In genomic region chr3:131481976-131482712, GRCm38 (mm10) we compare ENCODE assay signal across 21 mouse cellular contexts. TPM values are rescaled to one million over a fixed set of nuclear protein-coding genes. Genes with fewer than 3 reads are reported as not detected.
DNase-seq lines count a peak whose midpoint lies in the region; ATAC-seq and TF ChIP-seq lines count a peak whose summit lies in the region.
"Had no signal": no experiment of that assay in that cellular context is flagged by ENCODE, and none has a peak within 500 bp of the region (broad histone marks: within the 10 kb centered on the region; RNA-seq: fewer than 3 reads in every experiment).

No protein-coding gene starts in this region.

- DNase-seq in forebrain, embryonic 11.5 days (ENCODE audit: low spot score), result no peak
- DNase-seq in midbrain, embryonic 14.5 days, result no peak
- no peak for DNase-seq in layer of hippocampus, postnatal 36 days
- DNase-seq: adrenal gland, postnatal 14 days; cerebellum, adult 11-12 months; cerebellum, postnatal 14 days; embryo, embryonic 11 days; gastrocnemius, postnatal 25 days; right cerebral cortex, postnatal 14 days; spleen, adult 18-20 months; thymus, postnatal 25 days had no signal

- H3K27me3 ChIP-seq in forebrain, embryonic 11.5 days (ENCODE audit: control insufficient read depth, insufficient read depth, low read length), result no peaks in the 10 kb centered on the region; the same call in 1 of the 2 replicates
- 0 out of 2 replicates have a peak, but pooled peaks cover 2% of the 10 kb centered on the region for H3K27me3 ChIP-seq in forebrain, embryonic 16.5 days (replicated peaks; ENCODE audit: control insufficient read depth, insufficient read depth, low read length)
- no peaks in the 10 kb centered on the region for H3K27me3 ChIP-seq in intestine, postnatal 0 days (replicated peaks; ENCODE audit: control insufficient read depth, insufficient read depth, low read length)
- no peaks in the 10 kb centered on the region for H3K27me3 ChIP-seq in intestine, embryonic 15.5 days (replicated peaks)
- H3K27me3 ChIP-seq in midbrain, embryonic 15.5 days (replicated peaks), result no peaks in the 10 kb centered on the region; the same call in 1 of the 2 replicates
- H3K27me3 ChIP-seq in midbrain, embryonic 14.5 days (ENCODE audit: control insufficient read depth, insufficient read depth, low read length), result no peaks in the 10 kb centered on the region
- H3K27me3 ChIP-seq: limb, embryonic 15.5 days had no signal

- no peaks in the 10 kb centered on the region for H3K36me3 ChIP-seq in forebrain, embryonic 11.5 days (ENCODE audit: control insufficient read depth, insufficient read depth, low read length)
- H3K36me3 ChIP-seq in forebrain, embryonic 16.5 days (ENCODE audit: control insufficient read depth, insufficient read depth), result no peaks in the 10 kb centered on the region
- no peaks in the 10 kb centered on the region for H3K36me3 ChIP-seq in intestine, postnatal 0 days (ENCODE audit: control insufficient read depth, insufficient read depth)
- H3K36me3 ChIP-seq in intestine, embryonic 15.5 days, result no peaks in the 10 kb centered on the region
- H3K36me3 ChIP-seq in midbrain, embryonic 15.5 days (replicated peaks), result no peaks in the 10 kb centered on the region
- H3K36me3 ChIP-seq in midbrain, embryonic 14.5 days (ENCODE audit: control insufficient read depth, insufficient read depth, low read length), result no peaks in the 10 kb centered on the region
- H3K36me3 ChIP-seq: G1E; hindbrain, embryonic 10.5 days; limb, embryonic 15.5 days; liver, embryonic 15.5 days had no signal

- peak; percentile 40; the same call in 1 of the 2 replicates for ATAC-seq in forebrain, embryonic 11.5 days (replicated peaks; ENCODE audit: low FRiP score)
- no peak for ATAC-seq in forebrain, embryonic 16.5 days
- no peak for ATAC-seq in intestine, postnatal 0 days
- no peak for ATAC-seq in intestine, embryonic 15.5 days
- 0 out of 2 replicates have a peak, but pooled peaks have one; percentile 14 for ATAC-seq in midbrain, embryonic 15.5 days (replicated peaks)
- ATAC-seq in midbrain, embryonic 14.5 days (ENCODE audit: low FRiP score, low TSS enrichment), result no peak
- peak; percentile 58 for ATAC-seq in megakaryocyte progenitor cell, adult 5-6 weeks (replicated peaks; ENCODE audit: poor library complexity)
- ATAC-seq: lung, postnatal 0 days had no signal

- no peak overlapping the region for H3K4me3 ChIP-seq in forebrain, embryonic 11.5 days (ENCODE audit: low read depth, low read length)
- no peak overlapping the region for H3K4me3 ChIP-seq in forebrain, embryonic 16.5 days (replicated peaks; ENCODE audit: low read length)
- no peak overlapping the region for H3K4me3 ChIP-seq in intestine, postnatal 0 days (ENCODE audit: low read depth, low read length)
- H3K4me3 ChIP-seq in intestine, embryonic 15.5 days (replicated peaks), result no peak overlapping the region
- no peak overlapping the region for H3K4me3 ChIP-seq in midbrain, embryonic 15.5 days
- H3K4me3 ChIP-seq in midbrain, embryonic 14.5 days (replicated peaks; ENCODE audit: low read depth, low read length), result no peak overlapping the region
- H3K4me3 ChIP-seq: hindbrain, embryonic 10.5 days; limb, embryonic 15.5 days; liver, embryonic 15.5 days had no signal

- H3K27ac ChIP-seq in forebrain, embryonic 11.5 days (ENCODE audit: low read depth, low read length), result no peak overlapping the region
- H3K27ac ChIP-seq in forebrain, embryonic 16.5 days (ENCODE audit: low read length), result no peak overlapping the region
- 0 out of 2 replicates have a peak overlapping the region, but pooled peaks have one; percentile 5 for H3K27ac ChIP-seq in intestine, postnatal 0 days (ENCODE audit: low read depth, low read length)
- H3K27ac ChIP-seq in intestine, embryonic 15.5 days, result no peak overlapping the region
- no peak overlapping the region for H3K27ac ChIP-seq in midbrain, embryonic 15.5 days
- no peak overlapping the region for H3K27ac ChIP-seq in midbrain, embryonic 14.5 days (replicated peaks; ENCODE audit: low read depth, low read length)
- H3K27ac ChIP-seq: hindbrain, embryonic 10.5 days; limb, embryonic 15.5 days; liver, embryonic 15.5 days had no signal

- 67% methylated on average over 17 of the region's 17 CpGs for WGBS in forebrain, embryonic 11.5 days
- 52% methylated on average over 17 of the region's 17 CpGs for WGBS in forebrain, embryonic 16.5 days
- 63% methylated on average over 17 of the region's 17 CpGs for whole genome bisulfite sequencing in intestine, postnatal 0 days
- 57% methylated on average over 17 of the region's 17 CpGs for WGBS in intestine, embryonic 15.5 days
- 51% methylated on average over 17 of the region's 17 CpGs for WGBS in midbrain, embryonic 15.5 days
- WGBS in midbrain, embryonic 14.5 days, result 50% methylated on average over 17 of the region's 17 CpGs

- H3K9ac ChIP-seq in forebrain, embryonic 11.5 days (ENCODE audit: low read length), result no peak overlapping the region
- no peak overlapping the region for H3K9ac ChIP-seq in forebrain, embryonic 16.5 days (replicated peaks; ENCODE audit: low read depth, low read length)
- no peak overlapping the region for H3K9ac ChIP-seq in intestine, postnatal 0 days (ENCODE audit: low read depth, low read length)
- H3K9ac ChIP-seq in intestine, embryonic 15.5 days, result no peak overlapping the region
- H3K9ac ChIP-seq in midbrain, embryonic 15.5 days, result no peak overlapping the region
- H3K9ac ChIP-seq in midbrain, embryonic 14.5 days (replicated peaks; ENCODE audit: low read length), result no peak overlapping the region
- H3K9ac ChIP-seq: limb, embryonic 15.5 days; liver, embryonic 15.5 days had no signal

- H3K4me2 ChIP-seq in forebrain, embryonic 11.5 days (ENCODE audit: low read depth, low read length, severe bottlenecking), result no peak overlapping the region
- H3K4me2 ChIP-seq in forebrain, embryonic 16.5 days (ENCODE audit: low read length), result no peak overlapping the region
- H3K4me2 ChIP-seq in intestine, postnatal 0 days (replicated peaks; ENCODE audit: low read depth), result no peak overlapping the region
- no peak overlapping the region for H3K4me2 ChIP-seq in intestine, embryonic 15.5 days (replicated peaks)
- H3K4me2 ChIP-seq in midbrain, embryonic 15.5 days, result no peak overlapping the region
- no peak overlapping the region for H3K4me2 ChIP-seq in midbrain, embryonic 14.5 days (ENCODE audit: low read length)
- H3K4me2 ChIP-seq: limb, embryonic 15.5 days; liver, embryonic 15.5 days had no signal

- H3K4me1 ChIP-seq in forebrain, embryonic 11.5 days (replicated peaks; ENCODE audit: control insufficient read depth, insufficient read depth, low read length), result no peaks in the 10 kb centered on the region
- no peaks in the 10 kb centered on the region for H3K4me1 ChIP-seq in forebrain, embryonic 16.5 days (replicated peaks; ENCODE audit: control insufficient read depth, insufficient read depth, low read length)
- no peaks in the 10 kb centered on the region for H3K4me1 ChIP-seq in intestine, postnatal 0 days (replicated peaks; ENCODE audit: control insufficient read depth, insufficient read depth, low read length)
- H3K4me1 ChIP-seq in intestine, embryonic 15.5 days (replicated peaks), result no peaks in the 10 kb centered on the region
- no peaks in the 10 kb centered on the region for H3K4me1 ChIP-seq in midbrain, embryonic 15.5 days
- 0 out of 2 replicates have a peak, but pooled peaks cover 2% of the 10 kb centered on the region for H3K4me1 ChIP-seq in midbrain, embryonic 14.5 days (ENCODE audit: control insufficient read depth, insufficient read depth, low read length)
- H3K4me1 ChIP-seq: limb, embryonic 15.5 days had no signal

- TF ChIP-seq CTCF in intestine, postnatal 0 days (IDR thresholded peaks at IDR 0.05; ENCODE audit: low read depth), result no peak

- H3K9me3 ChIP-seq in forebrain, embryonic 11.5 days (ENCODE audit: control insufficient read depth, low read length), result no peaks in the 10 kb centered on the region
- H3K9me3 ChIP-seq in forebrain, embryonic 16.5 days (ENCODE audit: control insufficient read depth, low read length), result no peaks in the 10 kb centered on the region
- no peaks in the 10 kb centered on the region for H3K9me3 ChIP-seq in intestine, postnatal 0 days (ENCODE audit: control insufficient read depth)
- H3K9me3 ChIP-seq in intestine, embryonic 15.5 days, result no peaks in the 10 kb centered on the region
- H3K9me3 ChIP-seq in midbrain, embryonic 15.5 days, result no peaks in the 10 kb centered on the region
- H3K9me3 ChIP-seq in midbrain, embryonic 14.5 days (ENCODE audit: control insufficient read depth, low read length), result no peaks in the 10 kb centered on the region
- H3K9me3 ChIP-seq: hindbrain, embryonic 10.5 days; limb, embryonic 15.5 days; liver, embryonic 15.5 days had no signal

RNA-seq across cellular contexts. Expression of gene Sgms2, which starts 9.1 kb away (rescaled TPM):
- polyA plus RNA-seq in forebrain, embryonic 11.5 days (2014; fragmentation: Nextera tagmentation; extraction: Ambion mirVana), result 0.83 and 1.2 TPM in 2 replicates
- 1.0 and 1.3 TPM in 2 replicates for polyA plus RNA-seq in forebrain, embryonic 16.5 days (2015; fragmentation: Nextera tagmentation; extraction: Ambion mirVana)
- polyA plus RNA-seq in intestine, postnatal 0 days (2015; fragmentation: Nextera tagmentation; extraction: Ambion mirVana), result 37.9 and 39.1 TPM in 2 replicates
- polyA plus RNA-seq in intestine, embryonic 15.5 days (2015; fragmentation: Nextera tagmentation; extraction: Ambion mirVana), result 15.3 and 15.8 TPM in 2 replicates
- 1.4 TPM in 2 replicates for polyA plus RNA-seq in midbrain, embryonic 15.5 days (2015; fragmentation: Nextera tagmentation; extraction: Ambion mirVana)
- 0.50 and 0.93 TPM in 2 replicates for polyA plus RNA-seq in midbrain, embryonic 14.5 days (2014; fragmentation: Nextera tagmentation; extraction: Ambion mirVana)
- total RNA-seq in megakaryocyte progenitor cell, adult 5-6 weeks (2015), result 74.7 and 77.2 TPM in 2 replicates
- total RNA-seq in megakaryocyte progenitor cell, adult 5-6 weeks (2017), result 34.3 and 38.6 TPM in 2 replicates
- 1 to 10 TPM; 2.1 to 3.5 TPM for total RNA-seq in layer of hippocampus, postnatal 36 days (2021)
- polyA plus RNA-seq: G1E had no signal

Comparison
In these comparisons a context has a peak if more than half of its experiments do, and no peak if none do; other contexts are left out.
1. ATAC-seq: peak in forebrain, embryonic 11.5 days (single experiment), midbrain, embryonic 15.5 days (single experiment) and megakaryocyte progenitor cell, adult 5-6 weeks (single experiment); none in forebrain, embryonic 16.5 days (single experiment), intestine, postnatal 0 days (single experiment), intestine, embryonic 15.5 days (single experiment) and midbrain, embryonic 14.5 days (single experiment).